Mouse (Mus musculus): ENCODE measurements around the gene Tdgf1.

The Tdgf1 gene

DNA sequence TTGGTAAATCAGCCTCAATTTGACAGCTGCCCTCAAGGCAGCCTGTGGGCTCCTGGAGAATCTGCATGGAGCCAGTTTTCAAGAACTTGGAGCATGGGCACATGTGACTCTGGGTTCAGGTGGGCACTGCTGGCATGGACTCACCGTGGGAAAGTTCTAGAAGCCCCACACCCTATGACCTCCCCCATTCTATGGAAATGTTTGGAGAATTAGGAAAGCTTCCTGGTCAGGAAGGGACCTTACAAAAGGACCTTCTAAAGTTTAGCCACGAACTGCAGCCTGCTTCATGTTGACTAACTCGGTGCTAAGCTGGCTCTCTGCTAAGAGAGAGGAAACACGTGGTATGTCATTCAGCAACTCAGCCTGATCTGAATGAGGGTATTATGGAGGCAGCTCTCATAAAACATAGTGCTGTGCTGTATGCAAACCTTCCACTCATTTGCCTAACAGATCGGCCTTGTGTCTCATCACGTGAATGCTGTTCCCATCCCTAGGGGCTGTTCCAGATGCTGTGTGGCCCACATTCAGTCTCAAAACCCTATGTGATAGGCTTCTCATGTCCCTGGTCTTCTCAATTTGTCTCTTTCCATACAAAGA, 36.5 kb downstream of the Tdgf1 start:
- no peak for DNase-seq

DNA sequence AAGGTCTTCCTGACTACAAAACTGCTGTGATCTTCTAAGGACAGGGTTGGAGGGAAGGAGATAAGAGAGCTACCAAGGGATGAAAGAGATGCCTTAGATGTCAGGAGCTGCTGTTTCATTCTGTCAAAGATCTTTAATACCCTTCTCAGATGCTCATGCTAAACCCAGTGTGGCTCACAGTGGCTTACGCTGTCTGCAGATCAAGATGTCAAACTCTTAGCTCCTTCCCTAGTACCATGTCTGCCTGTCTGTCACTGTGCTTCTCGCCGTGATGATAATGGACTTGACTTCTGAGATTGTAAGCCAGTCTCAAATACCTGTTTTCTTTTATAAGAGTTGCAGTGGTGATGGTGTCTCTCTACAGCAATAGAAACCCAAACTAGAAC, 37.3 kb downstream of the Tdgf1 start:
- no peak for DNase-seq

DNA sequence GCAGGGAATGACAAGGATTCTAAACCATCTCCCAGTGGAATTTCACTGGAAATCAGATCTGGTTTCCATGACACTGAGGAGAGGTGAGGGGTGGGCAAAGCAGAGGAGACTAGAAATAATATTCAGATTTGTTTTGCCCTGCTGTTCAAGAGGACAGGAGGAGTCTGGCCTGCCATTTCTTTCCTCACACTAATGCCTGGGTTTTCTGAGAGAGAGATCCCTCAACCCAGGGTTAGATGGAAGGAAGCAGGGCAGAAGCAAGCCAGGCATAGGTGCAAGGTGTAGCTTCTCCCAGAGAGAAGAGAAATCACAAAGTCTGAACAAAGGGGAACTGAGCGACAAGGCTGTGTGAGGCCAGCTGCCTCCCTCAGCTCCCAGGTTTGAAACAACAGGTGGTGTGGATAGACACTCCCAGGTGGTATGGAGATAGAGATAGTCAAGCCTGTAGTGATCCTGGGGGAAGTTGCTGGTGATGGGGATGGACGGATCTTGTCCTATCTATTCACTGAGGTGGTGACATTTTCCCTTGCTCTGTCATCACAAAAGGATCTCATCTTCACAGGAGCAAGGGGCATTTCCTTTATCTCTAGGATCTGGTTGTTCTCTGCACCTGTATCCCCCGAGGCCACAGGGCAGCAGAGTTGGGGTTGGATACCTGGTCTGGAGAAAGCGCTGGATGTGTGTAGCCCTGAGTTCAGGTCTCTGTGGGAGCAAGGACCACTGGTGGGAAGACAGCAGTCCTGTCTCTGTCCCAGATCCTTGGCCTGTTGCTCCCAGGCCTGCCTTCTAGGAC, 37.9 kb downstream of the Tdgf1 start:
- DNase-seq, result no peak

DNA sequence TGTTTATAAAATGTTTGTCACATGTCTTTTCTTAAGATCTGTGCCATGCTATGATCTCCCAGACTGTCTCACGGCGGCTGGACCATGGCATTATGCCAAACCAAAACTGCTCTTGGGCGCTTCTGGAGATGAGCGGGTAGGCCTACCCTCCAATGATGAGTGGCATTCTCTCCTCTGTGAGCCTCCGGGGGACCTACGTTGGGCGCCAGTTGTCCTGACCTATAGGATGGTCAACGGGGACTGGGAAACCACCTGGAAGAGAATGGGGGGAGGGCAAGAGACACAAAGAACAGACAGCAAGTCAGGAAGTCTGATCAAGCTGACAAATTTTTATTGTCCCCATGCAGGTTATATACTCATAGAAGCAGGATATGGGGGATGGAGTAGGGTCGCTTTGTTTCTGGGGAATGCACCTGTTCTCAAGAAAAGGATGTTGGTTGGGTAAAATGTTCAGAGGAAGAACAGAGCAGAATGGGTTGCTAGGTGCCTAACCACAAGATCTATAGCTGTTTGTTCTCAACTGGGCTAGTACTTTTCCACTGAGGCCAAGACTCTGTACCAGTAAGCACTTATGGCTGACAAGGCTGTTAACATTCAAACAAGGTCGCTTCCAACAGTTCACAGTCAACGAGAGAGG, 38.6 kb downstream of the Tdgf1 start:
- DNase-seq, result no peak

DNA sequence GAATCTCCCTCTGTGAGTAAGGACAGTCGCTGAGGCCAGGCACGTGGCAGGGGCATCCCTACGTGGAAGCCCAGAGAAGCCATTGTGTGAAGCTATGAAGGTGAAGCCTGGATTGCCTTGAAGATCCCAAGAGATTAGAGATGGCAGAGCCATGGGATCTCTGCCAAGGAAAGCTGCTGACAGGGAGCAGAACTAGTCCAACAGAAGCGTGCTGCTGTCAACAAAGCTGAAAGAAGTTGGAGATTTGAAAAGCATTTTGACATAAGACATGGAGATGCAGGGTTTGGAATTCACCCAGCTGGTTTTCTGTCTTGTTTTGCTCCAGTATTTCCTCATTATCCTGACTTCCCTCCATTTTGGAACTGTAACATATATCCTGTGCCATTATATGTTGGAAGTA, 43.7 kb downstream of the Tdgf1 start:
- no peak for DNase-seq

DNA sequence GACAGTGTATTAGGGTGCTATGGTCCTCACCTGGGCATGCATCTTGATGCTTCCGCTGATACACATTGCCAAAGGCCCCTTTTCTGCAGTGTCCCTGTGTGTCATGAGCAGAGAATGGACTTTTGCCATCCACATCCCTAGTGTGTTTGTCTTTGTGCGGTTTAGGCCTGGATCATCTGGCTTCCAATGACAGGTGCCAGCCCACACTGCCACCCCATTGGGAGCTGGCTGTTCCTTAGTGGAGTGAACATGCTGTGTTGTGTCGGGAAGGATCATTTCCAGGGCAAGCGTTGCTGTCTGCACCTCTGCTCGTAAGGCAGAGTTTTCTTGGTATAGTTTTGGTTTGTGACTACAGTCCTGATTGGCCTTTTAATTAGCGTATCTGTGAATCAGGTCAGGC, 44.8 kb downstream of the Tdgf1 start:
- no peak for DNase-seq

DNA sequence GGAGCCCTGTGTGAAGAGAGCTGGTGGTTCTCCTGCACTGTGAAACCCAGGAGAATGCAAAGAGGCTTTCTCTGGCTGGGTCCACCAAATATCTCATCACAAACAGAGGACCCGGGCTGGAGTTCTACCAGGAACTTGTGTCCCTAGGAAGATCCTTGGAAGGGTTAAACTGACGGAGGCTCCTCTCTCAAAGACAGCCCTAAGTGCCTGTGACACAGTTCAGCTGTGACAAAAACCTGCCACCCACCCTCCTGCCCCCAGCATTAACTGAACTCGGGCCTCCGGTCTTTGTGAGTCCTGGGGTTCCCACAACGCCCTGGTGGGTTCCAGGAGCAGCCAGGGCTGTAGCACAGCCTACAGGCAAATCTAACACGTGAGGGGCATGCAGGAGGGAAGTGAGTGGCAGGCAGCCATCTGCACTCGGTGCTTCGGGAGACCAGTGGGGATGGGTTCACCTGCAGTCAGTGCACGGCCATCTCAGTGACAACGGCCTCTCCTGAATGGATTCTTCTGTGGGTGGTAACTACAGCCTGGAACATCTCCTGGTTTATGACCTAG, 46.4 kb downstream of the Tdgf1 start:
- DNase-seq, result no peak

DNA sequence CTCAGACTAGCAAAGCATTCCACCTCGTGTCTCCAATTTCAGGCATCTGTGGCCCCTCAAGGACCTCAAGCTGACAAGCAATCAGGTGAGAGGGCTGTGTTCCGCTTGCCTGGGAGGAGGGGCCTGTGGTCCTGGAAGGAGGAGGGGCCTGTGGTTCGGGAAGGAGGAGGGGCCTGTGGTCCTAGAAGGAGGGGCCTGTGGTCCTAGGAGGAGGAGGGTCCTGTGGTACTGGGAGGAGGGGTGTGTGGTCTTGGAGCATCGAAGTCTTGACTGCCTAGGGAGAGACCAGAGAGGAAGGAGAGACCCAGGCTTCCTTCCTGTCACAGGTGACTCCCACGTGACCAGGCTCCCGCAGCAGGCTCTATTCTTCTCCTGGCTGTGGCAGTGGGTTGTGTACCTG, 49.4 kb downstream of the Tdgf1 start:
- DNase-seq, result no peak

DNA sequence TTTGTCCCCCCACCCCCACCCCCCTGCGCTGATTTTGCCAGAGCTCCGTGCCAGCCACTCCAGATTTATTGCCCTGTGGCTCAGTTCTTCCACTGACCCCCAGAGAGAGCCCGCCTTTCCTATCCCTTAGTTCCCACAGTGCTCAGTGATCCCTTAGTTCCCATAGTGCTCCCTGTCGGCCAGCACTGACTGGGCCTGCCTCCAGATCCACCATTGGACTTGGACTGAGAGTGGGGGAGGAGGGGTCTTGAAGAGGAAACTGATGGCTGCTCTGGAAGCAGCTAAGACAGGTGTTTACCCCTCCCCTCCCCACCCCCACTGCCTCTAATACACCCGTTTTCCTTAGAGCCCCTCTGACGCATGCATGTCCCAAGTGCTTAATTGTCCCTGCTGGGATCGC, 50.0 kb downstream of the Tdgf1 start:
- DNase-seq, result no peak

DNA sequence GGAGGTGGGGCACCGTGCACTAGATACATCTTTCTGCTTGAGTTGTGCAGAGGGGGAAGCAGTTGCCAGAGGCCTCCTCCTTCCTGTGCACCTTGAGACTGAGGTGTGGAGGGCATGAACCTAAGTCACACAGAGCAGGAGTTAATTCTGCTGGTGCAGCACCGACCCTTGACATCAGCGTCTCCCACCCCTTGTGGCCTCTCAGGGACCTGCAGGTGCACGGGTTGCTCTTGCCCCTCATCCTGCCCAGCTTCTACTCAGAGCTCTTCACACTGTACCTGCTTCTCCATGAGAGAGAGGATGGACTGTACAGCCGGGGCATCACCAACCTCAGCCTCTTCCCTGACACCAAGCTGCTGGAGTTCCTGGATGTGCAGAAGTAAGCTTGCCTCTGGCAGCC, 50.5 kb downstream of the Tdgf1 start:
- DNase-seq, result no peak

DNA sequence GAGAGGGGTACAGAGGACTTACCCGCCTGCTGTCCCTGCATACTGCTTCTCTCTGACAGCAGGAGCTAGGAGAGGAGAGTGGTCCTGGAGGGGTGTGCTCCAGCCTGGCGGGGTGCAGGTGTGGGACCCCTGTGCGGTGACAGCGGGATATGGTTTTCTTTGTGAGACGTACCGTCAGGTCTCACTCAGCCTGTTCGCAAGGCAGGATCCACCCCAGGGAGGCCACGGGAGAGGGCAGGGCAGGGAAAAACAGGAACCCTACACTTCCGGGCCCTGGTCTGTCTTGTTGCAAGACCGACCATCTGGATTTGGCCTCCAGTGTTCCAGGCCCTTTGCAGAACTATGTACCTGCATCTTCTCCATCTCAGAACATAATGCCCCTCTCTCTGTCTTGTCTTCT, 52.5 kb downstream of the Tdgf1 start:
- DNase-seq, result no peak

DNA sequence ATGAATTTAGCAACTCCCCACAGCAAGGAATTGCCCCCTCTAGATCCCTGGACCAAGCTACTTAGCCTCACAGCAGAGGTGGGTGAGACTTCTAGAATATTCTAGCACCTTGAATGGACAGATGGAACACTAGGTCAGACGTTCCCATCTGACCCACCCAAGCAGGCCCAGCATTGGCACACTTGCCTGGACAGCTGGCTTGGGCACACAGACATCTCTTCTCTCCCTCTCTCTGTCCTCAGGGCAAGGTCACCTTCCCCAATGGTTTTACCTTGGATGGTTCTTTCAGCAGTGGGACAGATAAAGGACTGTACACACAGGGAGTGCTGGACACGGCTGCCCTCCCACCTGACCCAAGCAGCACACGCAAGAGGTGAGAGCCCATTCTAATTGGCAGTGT, 53.4 kb downstream of the Tdgf1 start:
- no peak for DNase-seq

DNA sequence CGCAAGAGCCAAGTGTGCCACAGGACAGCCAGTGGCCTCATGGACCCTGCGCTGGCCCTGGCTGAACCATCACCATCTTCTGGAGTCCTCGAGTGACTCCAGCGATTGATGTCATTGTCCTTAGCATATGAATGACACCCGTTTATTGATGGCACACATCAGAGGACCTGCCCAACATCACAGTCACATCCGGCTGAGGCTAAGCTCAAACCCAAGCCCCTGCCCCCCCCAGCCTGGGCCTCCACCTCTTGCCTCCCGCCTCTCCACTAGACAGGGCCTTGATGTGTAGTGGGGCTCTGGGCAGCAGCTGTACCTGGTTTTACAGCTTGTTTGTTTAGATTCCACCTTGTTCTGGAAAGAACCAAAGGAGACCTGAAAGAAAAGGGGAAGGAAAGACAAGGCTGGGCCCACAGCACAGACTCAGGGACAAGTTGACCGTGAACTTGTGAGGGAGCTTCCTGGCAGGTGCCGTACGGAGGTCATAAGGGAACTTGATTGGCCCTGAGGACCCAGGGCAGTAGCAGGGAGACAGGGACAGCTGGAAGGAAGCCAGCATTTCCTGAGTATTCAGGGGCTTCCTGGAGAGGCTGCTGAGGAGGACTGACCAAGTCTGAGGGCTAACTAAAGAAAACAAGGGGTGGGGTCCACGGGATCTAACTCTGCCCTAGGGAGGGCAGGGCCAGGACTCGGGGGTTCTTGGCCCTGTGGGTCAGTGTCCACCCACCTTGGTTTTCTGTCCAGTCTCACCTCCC, 54.7 kb downstream of the Tdgf1 start:
- DNase-seq, result no peak

DNA sequence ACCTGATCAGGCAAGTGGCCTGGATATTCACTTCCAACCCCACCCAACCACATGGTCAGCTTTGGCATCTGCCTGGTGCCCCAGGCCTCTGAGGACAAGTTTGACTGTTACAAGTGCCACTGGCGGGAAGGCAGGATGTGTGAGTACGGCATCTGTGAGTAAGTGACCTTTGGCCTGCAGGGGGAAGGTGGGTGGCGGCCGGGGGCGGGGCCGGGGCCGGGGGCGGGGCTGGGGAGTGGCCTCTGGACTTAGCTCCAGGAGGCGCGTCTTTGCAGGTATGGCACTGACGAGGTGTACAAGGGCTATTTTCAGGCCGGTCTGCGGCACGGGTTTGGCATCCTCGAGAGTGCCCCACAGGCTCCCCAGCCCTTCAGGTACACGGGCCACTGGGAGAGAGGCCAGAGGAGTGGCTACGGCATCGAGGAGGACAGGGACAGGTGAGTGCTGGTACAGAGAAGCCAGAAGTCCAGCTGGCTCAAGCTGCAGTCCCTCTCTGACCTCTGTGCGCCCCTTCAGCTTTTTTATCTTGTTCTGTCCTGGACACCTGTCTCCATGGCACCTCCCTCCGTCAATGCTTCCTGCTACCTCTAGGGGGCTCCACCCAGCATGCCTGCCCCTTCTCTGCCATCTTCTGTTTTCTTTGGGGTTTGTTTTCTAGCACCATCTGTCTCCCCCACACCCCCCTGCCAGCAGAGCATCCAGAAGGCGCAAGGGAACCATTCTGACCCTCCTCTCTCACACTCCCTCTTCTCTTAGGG, 55.8 kb downstream of the Tdgf1 start:
- DNase-seq, result no peak

Data from cerebellum, adult 18-20 months (tissue).